In genomic region chr11:106487733-106488115, GRCm38 (mm10) we compare ENCODE assay signal across 8 mouse cellular contexts. TPM values are rescaled to one million over a fixed set of nuclear protein-coding genes. Genes with fewer than 3 reads are reported as not detected.
DNase-seq lines count a peak whose midpoint lies in the region; ATAC-seq and TF ChIP-seq lines count a peak whose summit lies in the region.

Gene Ern1, minus strand, starts transcription at chr11:106487852.

- H3K4me2 ChIP-seq in heart, embryonic 12.5 days = peak within 1 kb of the TSS; percentile 88
- H3K4me2 ChIP-seq in kidney, postnatal 0 days (ENCODE audit: low read length) = peak within 1 kb of the TSS; percentile 70

- ATAC-seq in erythroid progenitor cell, adult 5-6 weeks (replicated peaks; ENCODE audit: low FRiP score, poor library complexity, severe bottlenecking) = peak; percentile 96
- peak; percentile 98 for ATAC-seq in heart, embryonic 12.5 days (ENCODE audit: insufficient number of reproducible peaks, low FRiP score)
- peak; percentile 97 for ATAC-seq in kidney, postnatal 0 days (replicated peaks; ENCODE audit: low FRiP score, low read depth)
- peak; percentile 97 for ATAC-seq in monocyte, adult 5-6 weeks (replicated peaks; ENCODE audit: insufficient number of reproducible peaks, low FRiP score, low TSS enrichment, poor library complexity, severe bottlenecking)

- H3K27ac ChIP-seq in brown adipose tissue, adult 24 weeks (replicated peaks; ENCODE audit: low read depth, low read length) = peak within 1 kb of the TSS; percentile 16
- peak within 1 kb of the TSS; percentile 78 for H3K27ac ChIP-seq in heart, embryonic 12.5 days (ENCODE audit: poor library complexity, severe bottlenecking)
- H3K27ac ChIP-seq in kidney, postnatal 0 days = peak within 1 kb of the TSS; percentile 93
- peak within 1 kb of the TSS; percentile 94 for H3K27ac ChIP-seq in liver, adult 2 months (replicated peaks; ENCODE audit: insufficient read depth, low read depth, low read length)

- no peaks in the 10 kb centered on the region for H3K36me3 ChIP-seq in heart, embryonic 12.5 days
- H3K36me3 ChIP-seq in kidney, postnatal 0 days (ENCODE audit: insufficient read depth, low read length) = no peaks in the 10 kb centered on the region
- no peaks in the 10 kb centered on the region for H3K36me3 ChIP-seq in liver, adult 2 months (ENCODE audit: control insufficient read depth, insufficient read depth, low read length)

- H3K4me3 ChIP-seq in brown adipose tissue, adult 24 weeks (ENCODE audit: insufficient read depth, low read depth, low read length) = peak within 1 kb of the TSS; percentile 85
- H3K4me3 ChIP-seq in heart, embryonic 12.5 days = peak within 1 kb of the TSS; percentile 82
- peak within 1 kb of the TSS; percentile 71 for H3K4me3 ChIP-seq in kidney, postnatal 0 days (replicated peaks; ENCODE audit: low read depth, low read length)
- peak within 1 kb of the TSS; percentile 93 for H3K4me3 ChIP-seq in liver, adult 2 months (ENCODE audit: insufficient read depth, low read depth, low read length)

- no peaks in the 10 kb centered on the region for H3K27me3 ChIP-seq in heart, embryonic 12.5 days (replicated peaks)
- H3K27me3 ChIP-seq in kidney, postnatal 0 days (ENCODE audit: insufficient read depth, low read length) = no peaks in the 10 kb centered on the region
- H3K27me3 ChIP-seq in liver, adult 2 months (ENCODE audit: control insufficient read depth, insufficient read depth, low read length) = no peaks in the 10 kb centered on the region

- peak; percentile 98 for TF ChIP-seq POLR2A in liver, adult 2 months (IDR thresholded peaks at IDR 0.05; ENCODE audit: extremely low read depth, insufficient read depth, low read length)

- no peaks in the 10 kb centered on the region for H3K9me3 ChIP-seq in heart, embryonic 12.5 days (replicated peaks)
- no peaks in the 10 kb centered on the region for H3K9me3 ChIP-seq in kidney, postnatal 0 days (replicated peaks; ENCODE audit: low read length)

- peaks cover 18% of the 10 kb centered on the region for H3K79me2 ChIP-seq in liver, adult 2 months (ENCODE audit: control insufficient read depth, insufficient read depth, low read length)

- WGBS in heart, embryonic 12.5 days = under 1% methylated on average over 28 of the region's 28 CpGs
- under 1% methylated on average over 28 of the region's 28 CpGs for WGBS in kidney, postnatal 0 days
- WGBS in liver, adult 2 months = under 1% methylated on average over 28 of the region's 28 CpGs

- H3K4me1 ChIP-seq in brown adipose tissue, adult 24 weeks (ENCODE audit: control insufficient read depth, insufficient read depth, insufficient read length, low read length) = no peaks in the 10 kb centered on the region
- peaks cover 9% of the 10 kb centered on the region for H3K4me1 ChIP-seq in heart, embryonic 12.5 days (replicated peaks)
- H3K4me1 ChIP-seq in kidney, postnatal 0 days (replicated peaks; ENCODE audit: insufficient read depth, low read length) = 0 out of 2 replicates have a peak, but pooled peaks cover 3% of the 10 kb centered on the region
- peaks cover 34% of the 10 kb centered on the region for H3K4me1 ChIP-seq in liver, adult 2 months (ENCODE audit: control insufficient read depth, insufficient read depth, low read length)

- H3K9ac ChIP-seq in heart, embryonic 12.5 days = peak within 1 kb of the TSS; percentile 91
- peak within 1 kb of the TSS; percentile 80 for H3K9ac ChIP-seq in kidney, postnatal 0 days (ENCODE audit: low read depth, low read length)
- H3K9ac ChIP-seq in liver, adult 2 months (ENCODE audit: low read depth, low read length) = peak within 1 kb of the TSS; percentile 99

- DNase-seq in CD4-positive, CD25-positive, alpha-beta regulatory T cell, adult 2 months (ENCODE audit: low read depth, low spot score) = peak; percentile 95
- peak; percentile 96 for DNase-seq in kidney, postnatal 0 days (ENCODE audit: low spot score)
- DNase-seq in liver, adult 2 months (ENCODE audit: extremely low read depth, low read depth, low spot score) = peak; percentile 86
- peak; percentile 92 to 94 for DNase-seq in spleen, postnatal 36 days (ENCODE audit: low spot score in 2 of 2)

- TF ChIP-seq CTCF in kidney, postnatal 0 days (IDR thresholded peaks at IDR 0.05; ENCODE audit: low read depth) = no peak; the same call in 1 of the 2 replicates
- TF ChIP-seq CTCF in liver, adult 2 months (IDR thresholded peaks at IDR 0.05; ENCODE audit: low read depth, low read length) = no peak

RNA-seq across cellular contexts. Expression of gene Ern1, which starts in this region (rescaled TPM):
- 3.2 and 5.0 TPM in 2 replicates for polyA plus RNA-seq in brown adipose tissue, adult 24 weeks (2012; ENCODE audit: insufficient read depth, insufficient read length, missing spikeins)
- 8.8 and 11.9 TPM in 2 replicates for total RNA-seq in erythroid progenitor cell, adult 5-6 weeks (2015; ENCODE audit: low replicate concordance)
- 5.9 and 6.7 TPM in 2 replicates for total RNA-seq in erythroid progenitor cell, adult 5-6 weeks (2017; ENCODE audit: low replicate concordance)
- 5.7 and 6.9 TPM in 2 replicates for polyA plus RNA-seq in heart, embryonic 12.5 days (2016; fragmentation: Nextera tagmentation; extraction: Ambion mirVana)
- polyA plus RNA-seq in kidney, postnatal 0 days (2015; fragmentation: Nextera tagmentation; extraction: Ambion mirVana) = 3.3 and 3.5 TPM in 2 replicates
- total RNA-seq in liver, adult 2 months (2014; rRNA removed) = 18.2 and 24.1 TPM in 2 replicates
- 36.3 and 52.8 TPM in 2 replicates for polyA plus RNA-seq in liver, adult 2 months (2012; rRNA removed)
- total RNA-seq in monocyte, adult 5-6 weeks (2017) = 27.8 to 71.5 TPM (median 30.5 TPM) in 3 replicates

Comparison
In these comparisons a context has a peak if more than half of its experiments do, and no peak if none do; other contexts are left out.
1. Peak in every context shown above with its lines: DNase-seq, ATAC-seq, H3K4me3 ChIP-seq and H3K27ac ChIP-seq.
2. H3K27ac ChIP-seq: peak in every context shown above with its lines; median percentile 94 in liver, adult 2 months; 93 in kidney, postnatal 0 days; 78 in heart, embryonic 12.5 days; 16 in brown adipose tissue, adult 24 weeks.